Mouse (Mus musculus) liver, embryonic 12.5 days (tissue): Measurements from ENCODE around the gene Tubgcp2. TPM values are rescaled to one million over a fixed set of nuclear protein-coding genes. Genes with fewer than 3 reads are reported as not detected.

Experiments
- ATAC-seq: fragments of 200-750 bp; cut with Nextera tagmentation; 2 replicates; pipeline ENCODE4 v1.8.0; 2017; ENCODE audit warnings: moderate number of reproducible peaks, mild to moderate bottlenecking, moderate library complexity
- H3K27ac ChIP-seq: fragments of 300-500 bp; sonication (generic); 2 replicates; pipeline ENCODE4 v1.5.1; 2016; ENCODE audit warnings: mild to moderate bottlenecking
- H3K27me3 ChIP-seq: fragments of 300-500 bp; sonication (generic); replicated peaks from 2 replicates; pipeline ENCODE4 v1.6.1; 2016; ENCODE audit warnings: mild to moderate bottlenecking, moderate library complexity
- H3K36me3 ChIP-seq: fragments of 300-500 bp; sonication (generic); 2 replicates; pipeline ENCODE4 v1.6.1; 2016; ENCODE audit warnings: mild to moderate bottlenecking, moderate library complexity
- H3K4me1 ChIP-seq: fragments of 300-500 bp; sonication (generic); 2 replicates; pipeline ENCODE4 v1.6.1; 2016
- H3K4me2 ChIP-seq: fragments of 300-500 bp; sonication (generic); 2 replicates; pipeline ENCODE4 v1.6.1; 2016; ENCODE audit warnings: mild to moderate bottlenecking, moderate library complexity
- H3K4me3 ChIP-seq: fragments of 300-500 bp; sonication (generic); 2 replicates; pipeline ENCODE4 v1.5.1; 2016; ENCODE audit warnings: mild to moderate bottlenecking, moderate library complexity
- H3K9ac ChIP-seq: fragments of 300-500 bp; sonication (generic); 2 replicates; pipeline ENCODE4 v1.6.1; 2016; ENCODE audit warnings: mild to moderate bottlenecking, moderate library complexity
- H3K9me3 ChIP-seq: fragments of 300-500 bp; sonication (generic); replicated peaks from 2 replicates; pipeline ENCODE4 v1.6.1; 2016; ENCODE audit warnings: mild to moderate bottlenecking, moderate library complexity
- WGBS: fragments of 180-500 bp; shearing (Covaris S2); methylation state at CpG from one replicate; pipeline ENCODE4 v1.1.7; 2016; ENCODE audit not compliant: insufficient replicate concordance; 5-methylcytosine and 5-hydroxymethylcytosine counted together
- polyA plus RNA-seq: library from polyadenylated mRNA; unstranded; fragments of >200 nt; fragmentation: Nextera tagmentation; extraction: Ambion mirVana; gene quantifications from 2 replicates; pipeline ENCODE4 v1.2.1, GENCODE M21; 2016

Tubgcp2 gene
- polyA plus RNA-seq, 1 experiment from 2014 or later = 38.3 TPM

DNA sequence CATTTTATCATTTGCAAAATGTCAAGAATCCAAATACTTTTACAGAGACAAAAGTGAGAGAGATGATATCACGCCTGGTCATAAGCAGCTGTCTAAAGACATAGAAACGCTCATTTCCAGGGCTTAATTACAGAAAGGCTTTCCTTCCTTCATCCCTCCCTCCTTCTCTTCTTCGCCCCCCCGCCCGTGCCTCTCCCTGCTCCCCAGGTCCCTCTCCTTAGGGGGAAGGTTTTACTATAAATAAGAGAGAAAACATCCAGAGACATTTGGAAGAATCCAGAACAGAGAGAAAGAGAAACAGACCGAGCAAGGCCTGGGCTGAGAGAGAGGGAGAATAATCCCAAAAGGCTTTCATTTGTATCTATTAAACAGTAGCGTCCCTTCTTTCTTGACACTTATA lies 1.0 kb downstream of the Tubgcp2 start:
- 10% methylated on average over 7 of the region's 7 CpGs for WGBS
- no peak for ATAC-seq
- Histone ChIP-seq H3K36me3 (peaks cover 66% of the 10 kb centered on the region), H3K4me3 (peak overlapping the region; percentile 77), H3K9ac (peak overlapping the region; percentile 85), H3K27ac (peak overlapping the region; percentile 80), H3K9me3 (no peaks in the 10 kb centered on the region), H3K4me2 (peak overlapping the region; percentile 83), H3K4me1 (peaks cover 23% of the 10 kb centered on the region), H3K27me3 (no peaks in the 10 kb centered on the region)

GRCm38 (mm10) chr7:140033386-140033785 lies 3.1 kb downstream of the Tubgcp2 start:
- peaks cover 68% of the 10 kb centered on the region for H3K36me3 ChIP-seq
- H3K4me1 ChIP-seq = peaks cover 23% of the 10 kb centered on the region
- no peak overlapping the region for H3K4me2 ChIP-seq
- H3K9ac ChIP-seq = no peak overlapping the region
- H3K4me3 ChIP-seq = no peak overlapping the region
- H3K27ac ChIP-seq = no peak overlapping the region
- no peak for ATAC-seq
- peaks cover 2% of the 10 kb centered on the region for H3K9me3 ChIP-seq
- no peaks in the 10 kb centered on the region for H3K27me3 ChIP-seq
- WGBS = 88% methylated on average over 9 of the region's 9 CpGs

GRCm38 (mm10) chr7:140032366-140032765 lies 4.1 kb downstream of the Tubgcp2 start:
- no peaks in the 10 kb centered on the region for H3K27me3 ChIP-seq
- H3K36me3 ChIP-seq = peaks cover 70% of the 10 kb centered on the region
- no peak overlapping the region for H3K9ac ChIP-seq
- no peak overlapping the region for H3K4me3 ChIP-seq
- ATAC-seq = no peak
- H3K27ac ChIP-seq = no peak overlapping the region
- 90% methylated on average over 10 of the region's 10 CpGs for WGBS
- H3K4me2 ChIP-seq = no peak overlapping the region
- H3K4me1 ChIP-seq = peaks cover 20% of the 10 kb centered on the region
- H3K9me3 ChIP-seq = peaks cover 8% of the 10 kb centered on the region

GRCm38 (mm10) chr7:140031771-140032170 lies 4.7 kb downstream of the Tubgcp2 start:
- Histone ChIP-seq H3K9ac (no peak overlapping the region), H3K9me3 (peaks cover 8% of the 10 kb centered on the region), H3K4me2 (no peak overlapping the region), H3K36me3 (peaks cover 70% of the 10 kb centered on the region), H3K27ac (no peak overlapping the region), H3K27me3 (no peaks in the 10 kb centered on the region), H3K4me3 (no peak overlapping the region), H3K4me1 (peaks cover 14% of the 10 kb centered on the region)
- ATAC-seq = no peak
- WGBS = 89% methylated on average over 12 of the region's 12 CpGs

DNA sequence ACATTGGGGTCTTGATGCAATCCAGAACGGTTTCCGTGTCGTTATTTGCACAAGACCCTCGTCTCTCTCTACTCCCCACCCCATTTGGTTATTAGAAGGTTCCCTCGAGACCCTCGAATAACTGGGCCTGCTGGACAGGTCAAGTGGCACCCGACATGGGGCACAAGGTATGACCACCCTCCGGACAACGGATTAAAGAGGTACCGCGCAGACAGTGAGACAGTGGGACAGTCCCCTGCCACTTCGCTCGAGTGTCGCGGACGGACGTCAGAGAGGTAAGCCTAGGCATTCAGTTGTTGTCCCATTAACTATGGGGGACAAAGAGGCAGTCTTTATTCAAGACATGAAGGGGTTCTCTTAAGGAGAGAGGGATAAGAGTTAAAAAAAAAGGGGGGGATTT lies 25.1 kb downstream of the Tubgcp2 start:
- H3K27me3 ChIP-seq = no peaks in the 10 kb centered on the region
- H3K9me3 ChIP-seq = peaks cover 13% of the 10 kb centered on the region
- no peak overlapping the region for H3K9ac ChIP-seq
- no peaks in the 10 kb centered on the region for H3K4me1 ChIP-seq
- 89% methylated on average over 17 of the region's 17 CpGs for WGBS
- peaks cover 57% of the 10 kb centered on the region for H3K36me3 ChIP-seq
- H3K4me2 ChIP-seq = no peak overlapping the region
- no peak overlapping the region for H3K4me3 ChIP-seq
- no peak for ATAC-seq
- H3K27ac ChIP-seq = no peak overlapping the region

GRCm38 (mm10) chr7:140007781-140008180 lies 28.7 kb downstream of the Tubgcp2 start:
- Histone ChIP-seq H3K9me3 (peaks cover 6% of the 10 kb centered on the region; the same call in 1 of the 2 replicates), H3K4me1 (no peaks in the 10 kb centered on the region), H3K27ac (no peak overlapping the region), H3K9ac (no peak overlapping the region), H3K4me2 (no peak overlapping the region), H3K36me3 (peaks cover 83% of the 10 kb centered on the region), H3K27me3 (no peaks in the 10 kb centered on the region), H3K4me3 (no peak overlapping the region)
- WGBS = 88% methylated on average over 9 of the region's 9 CpGs
- ATAC-seq = no peak

DNA sequence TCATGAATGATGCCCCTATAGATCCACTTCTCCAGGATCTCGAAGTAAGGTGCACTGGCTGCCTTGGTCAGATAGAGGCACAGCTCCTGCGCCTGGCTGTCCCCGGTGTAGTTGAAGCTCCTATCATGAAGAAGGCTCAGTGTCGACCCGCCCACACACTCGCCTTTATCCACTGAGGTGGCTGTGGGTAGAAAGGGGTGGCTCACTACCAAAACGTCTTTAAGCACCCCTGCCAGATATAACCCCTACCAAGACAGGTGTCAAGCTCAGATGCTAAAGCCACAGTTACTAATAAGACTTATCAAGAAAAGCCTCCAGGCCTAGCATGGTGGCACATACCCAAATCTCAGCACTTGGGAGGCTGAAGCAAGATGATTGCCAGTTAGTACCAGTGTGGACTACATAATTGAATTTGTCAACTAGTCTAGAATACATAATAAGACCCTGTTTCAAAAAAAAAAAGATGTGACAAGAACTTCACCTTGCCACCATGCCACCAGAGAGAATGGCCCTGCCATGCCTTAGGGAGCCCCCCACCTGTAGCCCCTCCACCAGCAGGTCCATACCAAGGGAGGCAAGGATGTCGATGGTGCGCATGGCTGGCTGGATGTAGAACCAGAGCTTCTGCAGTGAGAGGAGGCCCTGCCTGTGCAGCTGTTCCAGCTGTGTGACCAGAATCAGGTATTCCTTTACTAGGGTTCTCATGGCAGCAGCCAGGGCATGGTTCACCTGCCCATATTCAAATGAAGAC lies 29.4 kb downstream of the Tubgcp2 start:
- Histone ChIP-seq H3K36me3 (peaks cover 86% of the 10 kb centered on the region), H3K4me2 (no peak overlapping the region), H3K9me3 (peaks cover 6% of the 10 kb centered on the region; the same call in 1 of the 2 replicates), H3K9ac (no peak overlapping the region), H3K4me3 (no peak overlapping the region), H3K4me1 (no peaks in the 10 kb centered on the region), H3K27me3 (no peaks in the 10 kb centered on the region), H3K27ac (no peak overlapping the region)
- ATAC-seq = no peak
- 78% methylated on average over 9 of the region's 9 CpGs for WGBS

- no peak overlapping the region for H3K4me3 ChIP-seq
- H3K27me3 ChIP-seq = no peaks in the 10 kb centered on the region
- 80% methylated on average over 8 of the region's 8 CpGs for WGBS
- H3K27ac ChIP-seq = no peak overlapping the region
- peaks cover 91% of the 10 kb centered on the region for H3K36me3 ChIP-seq
- H3K4me2 ChIP-seq = no peak overlapping the region
- H3K4me1 ChIP-seq = no peaks in the 10 kb centered on the region
- H3K9ac ChIP-seq = no peak overlapping the region
- ATAC-seq = no peak
- no peaks in the 10 kb centered on the region for H3K9me3 ChIP-seq
These were observed 31.8 kb downstream of the Tubgcp2 start for GRCm38 (mm10) chr7:140004666-140005065.

- H3K4me1 ChIP-seq = no peaks in the 10 kb centered on the region
- no peak overlapping the region for H3K4me3 ChIP-seq
- ATAC-seq = peak; percentile 40; the same call in 1 of the 2 replicates
- 78% methylated on average over 12 of the region's 12 CpGs for WGBS
- H3K4me2 ChIP-seq = no peak overlapping the region
- H3K27me3 ChIP-seq = no peaks in the 10 kb centered on the region
- no peak overlapping the region for H3K27ac ChIP-seq
- peaks cover 96% of the 10 kb centered on the region for H3K36me3 ChIP-seq
- no peaks in the 10 kb centered on the region for H3K9me3 ChIP-seq
- H3K9ac ChIP-seq = no peak overlapping the region
These were observed 35.3 kb downstream of the Tubgcp2 start for GRCm38 (mm10) chr7:140001086-140001740.

DNA sequence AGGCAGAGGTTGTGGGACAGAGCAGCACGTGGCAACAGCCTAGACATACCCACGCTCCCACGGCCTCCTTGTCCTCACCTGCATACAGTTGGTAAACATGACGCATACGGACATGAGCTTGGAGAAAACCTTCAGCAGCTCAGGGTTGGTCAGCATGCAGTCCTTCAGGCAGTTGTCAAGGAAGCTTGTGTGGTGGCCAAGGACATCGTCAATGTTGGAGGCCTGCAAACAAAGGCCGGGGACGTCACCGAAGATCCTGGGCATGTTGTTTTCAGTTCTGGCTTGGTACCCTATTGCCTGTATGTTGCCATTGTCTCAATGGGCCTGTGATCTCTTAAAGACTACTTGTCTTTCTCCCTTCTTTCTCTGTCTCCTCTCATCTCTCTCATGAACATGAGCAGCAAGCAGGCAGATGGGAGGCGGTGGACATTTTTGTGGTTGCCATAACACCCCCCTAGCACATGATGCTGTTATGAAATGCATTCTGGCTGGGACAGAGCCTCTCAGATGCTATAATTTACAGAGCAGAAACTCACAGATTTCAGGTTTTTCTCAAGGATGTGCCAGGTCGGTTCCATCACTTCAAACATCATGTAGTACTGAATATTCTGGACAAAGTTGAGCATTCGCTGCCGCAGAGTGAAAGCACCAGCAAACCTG lies 37.6 kb downstream of the Tubgcp2 start:
- H3K27ac ChIP-seq = no peak overlapping the region
- no peaks in the 10 kb centered on the region for H3K4me1 ChIP-seq
- H3K27me3 ChIP-seq = no peaks in the 10 kb centered on the region
- peaks cover 88% of the 10 kb centered on the region for H3K36me3 ChIP-seq
- no peak overlapping the region for H3K9ac ChIP-seq
- 91% methylated on average over 13 of the region's 13 CpGs for WGBS
- no peak overlapping the region for H3K4me2 ChIP-seq
- no peak overlapping the region for H3K4me3 ChIP-seq
- H3K9me3 ChIP-seq = no peaks in the 10 kb centered on the region
- ATAC-seq = no peak

GRCm38 (mm10) chr7:139994676-139995075 lies 41.8 kb downstream of the Tubgcp2 start:
- no peak overlapping the region for H3K4me3 ChIP-seq
- no peak overlapping the region for H3K9ac ChIP-seq
- no peaks in the 10 kb centered on the region for H3K4me1 ChIP-seq
- ATAC-seq = 0 out of 2 replicates have a peak, but pooled peaks have one; percentile 33
- peaks cover 49% of the 10 kb centered on the region for H3K36me3 ChIP-seq
- 29% methylated on average over 3 of the region's 3 CpGs for WGBS
- H3K4me2 ChIP-seq = no peak overlapping the region
- no peaks in the 10 kb centered on the region for H3K9me3 ChIP-seq
- no peak overlapping the region for H3K27ac ChIP-seq
- no peaks in the 10 kb centered on the region for H3K27me3 ChIP-seq

- Histone ChIP-seq H3K4me3 (no peak overlapping the region), H3K27ac (no peak overlapping the region), H3K27me3 (no peaks in the 10 kb centered on the region), H3K36me3 (peaks cover 44% of the 10 kb centered on the region), H3K4me1 (no peaks in the 10 kb centered on the region), H3K9me3 (no peaks in the 10 kb centered on the region), H3K4me2 (no peak overlapping the region), H3K9ac (no peak overlapping the region)
- ATAC-seq = no peak
- 63% methylated on average over 4 of the region's 4 CpGs for WGBS
These were observed 42.3 kb downstream of the Tubgcp2 start for GRCm38 (mm10) chr7:139994202-139994601.
